Mouse (Mus musculus): ENCODE measurements around the gene Lrr1.
"Not testable (repeated sequence)": the region's sequence is repeated elsewhere in the genome, so short reads cannot be mapped to it uniquely, and the experiment has no call there.

Gene Lrr1

DNA sequence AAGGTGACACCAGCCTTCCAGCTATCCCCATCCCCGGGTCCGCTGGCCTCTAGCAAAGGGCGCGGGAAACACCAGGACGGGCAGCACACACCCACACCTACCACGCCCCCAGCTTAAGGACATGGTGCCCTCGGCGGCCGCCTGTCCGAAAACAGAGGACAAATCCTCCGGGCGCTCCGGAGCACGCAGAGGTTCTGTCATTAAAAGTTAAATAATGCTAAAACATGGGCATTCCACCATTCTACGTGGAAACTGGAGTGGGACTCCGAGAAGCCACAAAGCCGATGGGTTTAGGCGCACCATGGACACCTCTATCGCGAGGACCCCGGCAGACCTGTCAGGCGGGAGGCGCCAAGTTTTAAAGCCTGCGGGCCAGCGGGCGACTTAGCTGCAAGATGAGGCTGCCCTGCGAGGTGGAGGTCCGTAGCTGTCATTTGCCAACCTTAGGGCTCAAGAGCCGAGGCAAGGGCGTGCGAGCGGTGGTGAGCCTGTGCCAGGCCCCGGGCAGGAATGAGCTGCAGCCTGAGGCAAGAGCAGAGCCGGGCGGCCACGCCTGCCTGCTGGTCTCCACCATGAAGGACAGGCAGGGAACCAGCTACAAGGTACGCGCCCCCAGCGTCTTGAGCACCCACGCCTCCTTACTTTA lies at the start of gene Lrr1:
TSS of gene Lrr1 (plus strand) at position 354 of the 646 bp plus-strand sequence.
- peak; percentile 94 for DNase-seq (ENCODE audit: low read depth)

DNA sequence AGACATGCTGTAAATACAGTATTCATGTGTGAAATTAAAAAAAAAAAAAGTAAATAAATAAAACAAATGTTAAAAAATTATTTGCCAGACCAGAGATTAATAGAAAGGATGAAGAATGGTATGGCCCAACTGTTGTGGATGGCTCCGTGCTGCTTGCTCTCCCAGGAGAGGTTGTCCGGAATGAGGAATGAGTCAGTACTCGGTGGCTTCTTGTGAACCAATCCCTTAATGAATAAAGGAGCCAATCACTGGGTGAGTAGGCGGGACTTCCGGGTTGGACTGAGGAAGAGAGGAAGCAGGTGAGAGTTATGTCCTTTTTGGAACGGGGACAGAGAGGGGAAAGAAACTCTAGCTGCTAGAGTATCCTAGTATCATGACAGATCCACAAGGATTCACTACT lies 48.7 kb upstream of the Lrr1 start:
- DNase-seq (ENCODE audit: low read depth) = no peak

DNA sequence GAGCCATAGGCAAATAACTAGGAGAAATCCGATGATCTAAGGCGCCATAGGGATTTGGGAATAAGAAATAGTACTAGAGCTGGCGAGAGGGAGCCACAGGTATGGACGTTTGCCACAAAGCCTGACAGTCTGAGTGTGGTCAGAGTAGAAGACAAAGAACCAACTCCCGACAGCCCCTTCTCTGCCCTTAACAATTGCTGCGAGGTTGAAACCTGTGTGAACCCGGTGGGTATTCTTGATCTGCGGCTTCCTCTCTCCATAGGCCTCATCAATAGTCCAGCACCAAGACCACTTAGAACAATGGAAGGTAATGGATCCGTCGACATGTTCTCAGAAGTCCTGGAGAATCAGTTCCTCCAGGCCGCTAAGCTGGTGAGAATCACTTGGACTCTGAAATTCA lies 45.8 kb upstream of the Lrr1 start:
- DNase-seq (ENCODE audit: low read depth) = no peak

DNA sequence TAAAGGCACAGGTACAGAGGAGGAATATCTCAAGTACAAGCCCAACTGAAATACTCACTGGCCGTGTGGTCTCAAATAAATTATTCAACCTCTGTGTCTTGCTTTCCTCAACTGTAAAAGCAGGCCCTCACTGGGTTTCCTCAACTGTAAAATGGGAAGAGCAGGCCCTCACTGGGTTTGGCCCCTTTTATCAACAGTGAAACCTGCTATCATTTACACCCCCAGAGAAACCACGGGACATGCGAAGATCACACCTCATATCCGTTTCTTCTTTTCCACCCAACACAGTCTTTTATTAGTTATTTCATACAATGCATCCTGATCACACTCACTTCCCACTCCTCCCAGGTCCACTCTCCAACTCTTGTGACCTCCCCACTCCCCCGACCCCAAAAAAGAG lies 43.5 kb upstream of the Lrr1 start:
- DNase-seq (ENCODE audit: low read depth) = no peak

DNA sequence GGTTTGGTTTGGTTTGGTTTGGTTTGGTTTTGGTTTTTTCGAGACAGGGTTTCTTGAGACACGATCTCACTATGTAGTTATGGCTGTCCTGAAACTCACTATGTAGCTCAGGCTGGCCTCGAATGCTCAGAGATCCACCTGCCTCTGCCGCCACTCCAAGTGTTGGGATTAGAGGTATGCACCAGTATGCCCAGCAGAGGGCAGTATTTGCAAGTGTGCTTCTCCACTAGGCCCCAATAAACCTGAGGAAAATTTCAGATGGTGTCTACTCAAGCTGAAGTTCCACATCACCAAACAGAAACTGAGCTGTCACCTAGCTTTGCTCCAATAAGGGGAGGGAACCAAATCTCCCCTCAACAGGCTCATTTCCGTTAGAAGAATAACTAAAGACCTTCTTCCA lies 41.4 kb upstream of the Lrr1 start:
- peak; percentile 72 for DNase-seq (ENCODE audit: low read depth)

DNA sequence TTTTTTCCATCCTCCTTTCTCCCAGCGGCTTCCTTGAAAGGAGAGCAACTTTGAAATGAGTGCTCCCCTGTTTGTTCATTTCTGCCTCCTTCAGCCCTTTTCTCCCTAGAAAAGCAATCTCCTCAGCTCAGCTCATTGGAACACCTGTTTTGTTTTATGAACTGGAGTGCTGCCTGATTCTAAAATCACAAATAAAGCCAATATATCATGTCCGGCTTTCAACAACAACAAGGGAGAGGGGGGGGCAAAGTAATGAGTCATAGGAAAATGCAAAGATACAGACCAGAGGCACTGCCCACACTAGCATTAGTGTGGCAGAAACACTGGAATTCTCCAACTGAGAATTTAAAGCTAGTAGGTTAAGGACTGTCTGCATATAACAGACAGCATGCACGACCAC lies 41.0 kb upstream of the Lrr1 start:
- DNase-seq (ENCODE audit: low read depth) = no peak

DNA sequence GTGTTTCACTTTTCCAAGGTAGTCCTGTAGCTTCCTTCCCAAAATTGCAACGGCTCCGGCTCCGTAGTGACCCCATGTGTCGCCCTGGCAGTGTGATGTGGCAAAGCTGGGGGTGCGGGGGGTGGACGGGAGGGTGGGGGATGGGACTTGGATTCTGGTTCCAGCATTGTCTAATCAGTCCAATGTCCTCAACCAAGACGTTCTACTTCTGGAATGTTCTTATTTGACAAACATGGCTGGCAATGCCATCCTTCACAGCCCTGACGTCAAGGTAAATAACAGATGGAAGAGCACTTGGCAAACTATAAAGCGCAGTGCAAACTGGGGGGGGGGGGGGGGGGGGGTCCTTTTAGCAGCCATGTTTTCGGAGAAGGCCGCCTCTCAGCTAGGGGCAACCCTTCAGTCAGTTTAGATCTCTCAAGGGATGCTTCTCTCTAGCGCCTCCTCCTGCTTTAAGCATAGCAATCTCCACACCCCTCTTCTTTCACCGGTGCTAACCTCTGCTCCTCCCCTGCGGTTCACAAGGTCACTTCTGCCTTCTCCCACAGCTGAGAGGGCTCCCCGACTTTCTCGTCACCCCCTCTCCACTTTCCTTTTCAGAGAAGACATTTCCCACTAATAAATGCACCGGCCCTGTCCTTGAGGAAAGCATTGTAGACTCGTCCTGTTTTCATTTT lies 38.8 kb upstream of the Lrr1 start:
- DNase-seq (ENCODE audit: low read depth) = no peak

DNA sequence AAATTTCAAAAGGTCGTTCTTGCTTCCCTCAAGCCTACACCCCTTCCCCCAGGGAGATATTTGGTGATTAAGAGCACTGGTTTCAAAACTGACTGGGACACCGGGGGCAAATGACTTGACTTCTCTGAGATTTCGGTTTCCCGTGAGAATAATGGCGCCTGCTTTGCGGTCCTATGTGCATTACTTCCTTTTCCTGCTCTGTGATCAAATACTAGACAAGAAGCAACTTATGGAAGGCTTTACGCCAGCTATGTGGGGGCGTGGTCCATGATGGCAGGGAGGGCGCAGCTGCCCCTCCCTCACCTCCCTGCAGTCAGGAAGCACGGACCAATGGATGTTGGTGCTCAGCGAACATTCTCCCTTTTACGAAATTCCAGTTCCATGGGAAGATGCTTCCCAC lies 38.1 kb upstream of the Lrr1 start:
- peak; percentile 22 for DNase-seq (ENCODE audit: low read depth)

DNA sequence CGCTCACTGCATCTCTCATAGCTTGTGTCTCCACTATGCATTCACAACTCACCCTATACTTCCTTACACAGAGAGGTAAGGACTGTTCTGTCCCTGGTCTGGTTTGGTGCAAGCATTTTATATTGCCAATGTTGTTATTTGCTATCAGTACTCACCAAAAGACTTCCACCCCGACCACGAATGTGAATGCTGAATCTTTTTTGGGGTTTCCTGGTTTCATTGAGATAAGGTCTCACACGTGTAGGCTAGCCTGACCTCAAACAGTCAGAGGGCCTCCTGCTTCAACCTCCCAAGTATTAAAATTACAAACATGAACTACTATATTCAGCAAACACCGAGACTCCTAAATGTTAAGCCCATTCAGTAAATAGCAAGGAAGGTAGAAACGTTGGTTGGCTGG lies 37.3 kb upstream of the Lrr1 start:
- DNase-seq (ENCODE audit: low read depth) = no peak

DNA sequence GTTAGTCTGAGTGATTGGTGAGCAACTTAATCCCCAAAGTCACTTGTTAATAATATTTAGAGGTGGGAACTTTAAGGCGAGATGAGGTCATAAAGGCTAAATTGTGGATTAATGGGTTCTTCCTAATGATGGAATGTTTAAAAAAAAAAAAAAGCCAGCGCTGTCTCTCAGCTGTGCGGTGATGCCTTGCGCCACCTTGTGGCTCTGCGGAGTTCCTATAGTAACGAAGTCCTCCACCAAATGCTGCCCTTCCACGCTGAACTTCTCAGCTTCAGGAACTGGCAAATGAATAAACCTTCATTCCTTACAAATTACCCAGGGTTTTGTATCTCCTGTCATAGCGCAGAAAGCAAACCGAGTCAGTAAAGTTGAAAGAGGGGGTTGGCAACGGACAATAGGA lies 36.6 kb upstream of the Lrr1 start:
- DNase-seq (ENCODE audit: low read depth) = peak; percentile 50

DNA sequence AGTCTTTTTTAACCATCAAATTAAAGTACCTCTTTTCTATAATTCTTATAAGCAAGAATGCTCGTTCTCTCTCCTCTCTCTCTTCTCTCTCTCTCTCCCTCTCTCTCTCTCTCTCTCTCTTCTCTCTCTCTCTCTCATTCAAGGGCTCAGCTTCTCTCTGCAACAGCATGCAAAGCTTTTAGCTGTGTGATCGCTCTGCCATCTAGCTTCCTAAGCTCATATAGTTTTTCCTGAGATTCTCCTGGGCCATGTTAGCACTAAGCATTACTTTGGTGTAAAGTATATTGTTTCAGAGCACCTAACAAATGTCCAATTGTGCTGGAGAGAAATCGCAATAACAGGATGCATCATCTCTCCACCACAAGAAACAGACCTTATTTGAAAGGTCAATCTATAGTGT lies 29.4 kb upstream of the Lrr1 start:
- no peak for DNase-seq (ENCODE audit: low read depth)

DNA sequence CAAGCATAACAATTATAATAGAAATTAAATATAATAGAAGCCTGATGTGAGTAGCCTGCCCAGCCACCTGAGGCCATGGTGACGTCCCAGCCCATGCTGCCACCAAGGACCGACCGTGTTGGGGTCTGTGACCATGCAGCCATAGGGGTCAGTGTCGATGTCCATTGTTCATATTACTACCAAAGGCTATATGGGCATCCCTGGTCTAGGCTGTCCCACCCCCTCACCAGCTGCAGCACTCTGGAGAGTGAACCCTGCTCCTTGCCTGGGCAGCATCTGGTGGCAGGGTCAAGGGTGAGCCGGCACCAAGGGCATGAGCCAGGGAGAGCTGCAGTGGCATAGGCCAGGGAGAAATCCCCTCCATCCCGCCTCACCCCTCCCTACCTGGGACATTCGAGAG lies 28.8 kb upstream of the Lrr1 start:
- DNase-seq (ENCODE audit: low read depth) = no peak

DNA sequence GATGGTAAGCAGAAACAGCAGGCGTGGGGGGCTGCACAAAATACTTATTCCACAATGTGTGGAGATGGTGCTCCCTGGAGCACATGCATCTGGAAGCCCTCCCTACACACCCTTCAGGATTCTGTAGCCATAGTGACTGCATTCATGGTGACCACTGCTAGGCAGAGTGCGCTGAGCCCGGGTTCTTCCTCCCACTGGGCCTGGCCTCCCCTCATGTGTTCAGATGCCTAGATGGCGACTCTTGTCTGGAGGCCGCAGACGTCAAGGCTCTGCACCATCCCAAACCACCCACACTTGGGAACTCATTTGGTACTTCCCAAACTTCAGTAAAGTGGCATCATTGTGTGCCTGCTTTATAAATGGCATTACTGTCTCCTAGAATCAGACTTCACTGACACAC lies 25.2 kb upstream of the Lrr1 start:
- no peak for DNase-seq (ENCODE audit: low read depth)

DNA sequence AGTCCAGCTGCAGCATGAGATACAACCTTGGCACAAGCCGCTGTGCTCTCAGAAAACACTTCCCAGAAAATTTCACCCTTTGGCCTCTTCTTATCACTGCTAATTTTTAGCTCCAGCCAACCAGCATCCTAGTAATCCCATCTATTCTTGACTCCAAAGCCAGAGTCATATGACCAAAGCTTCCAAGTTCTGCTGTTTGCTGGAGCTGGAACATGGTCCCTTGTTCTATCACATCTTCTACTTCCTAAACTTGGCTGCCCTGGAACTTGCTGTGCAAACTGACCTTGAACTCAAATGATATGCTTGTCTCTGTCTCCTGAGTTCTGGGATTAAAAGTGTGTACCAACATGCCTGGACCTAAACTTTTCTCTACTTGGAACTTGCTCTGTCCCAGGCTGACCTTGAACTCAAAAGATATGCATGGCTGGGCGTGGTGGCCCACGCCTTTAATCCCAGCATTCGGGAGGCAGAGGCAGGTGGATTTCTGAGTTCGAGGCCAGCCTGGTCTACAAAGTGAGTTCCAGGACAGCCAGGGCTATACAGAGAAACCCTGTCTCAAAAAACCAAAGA lies 21.4 kb upstream of the Lrr1 start:
- DNase-seq (ENCODE audit: low read depth) = no peak

DNA sequence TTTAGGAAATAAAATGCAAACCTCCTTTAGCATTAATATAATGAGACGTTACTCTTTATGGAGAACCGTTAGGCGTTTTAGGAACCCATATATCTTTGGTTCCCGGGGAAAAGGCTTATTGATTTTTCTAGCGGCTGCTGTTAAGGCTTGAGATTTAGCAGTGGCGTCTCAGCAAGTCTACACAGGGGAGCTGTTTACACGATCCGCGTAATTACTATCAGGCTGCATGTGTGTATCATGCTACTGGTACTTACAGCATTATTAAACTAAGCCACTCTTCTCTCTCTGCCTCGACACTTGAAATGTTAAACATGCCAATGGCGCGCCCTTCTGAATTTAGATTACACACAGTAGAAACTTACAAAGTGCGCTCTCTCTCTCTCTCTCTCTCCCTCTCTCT lies 18.6 kb upstream of the Lrr1 start:
- DNase-seq (ENCODE audit: low read depth) = no peak

DNA sequence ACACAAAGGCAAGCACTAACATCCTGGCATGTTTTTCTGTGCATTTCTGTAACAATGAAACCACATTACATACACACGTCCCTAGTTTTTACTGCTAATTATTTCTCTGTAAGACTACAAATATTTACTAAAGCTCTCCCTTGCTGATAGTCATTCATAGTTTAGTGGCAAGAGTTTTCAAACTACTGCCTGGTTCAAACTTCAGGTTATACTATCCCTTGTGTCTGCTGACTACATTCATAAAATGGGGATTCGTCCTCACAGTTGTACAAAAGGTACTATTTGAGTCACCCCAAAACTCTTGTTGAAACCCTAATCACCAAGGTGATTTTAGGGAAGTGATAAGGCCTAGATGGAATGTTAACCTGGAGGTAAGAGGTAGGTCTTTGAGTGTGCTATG lies 12.7 kb upstream of the Lrr1 start:
- no peak for DNase-seq (ENCODE audit: low read depth)

DNA sequence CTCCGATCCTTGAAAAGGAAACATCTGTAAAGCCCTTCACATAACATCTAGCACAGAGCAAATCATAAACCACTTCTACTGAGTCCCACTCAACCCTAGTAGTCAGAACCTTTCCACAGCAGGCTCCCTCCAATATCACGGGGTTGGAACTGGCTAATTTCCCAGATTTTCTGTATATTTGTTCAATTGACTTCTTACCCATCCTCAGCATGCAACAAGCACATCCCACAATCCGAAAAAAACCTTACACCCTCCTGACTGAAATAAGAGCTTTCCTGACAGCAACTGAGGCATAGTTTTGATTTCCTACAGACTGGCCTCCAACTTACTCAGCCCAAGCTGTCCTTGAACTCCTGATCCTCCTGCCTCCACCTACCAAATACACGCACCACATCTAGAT lies 12.2 kb upstream of the Lrr1 start:
- no peak for DNase-seq (ENCODE audit: low read depth)

DNA sequence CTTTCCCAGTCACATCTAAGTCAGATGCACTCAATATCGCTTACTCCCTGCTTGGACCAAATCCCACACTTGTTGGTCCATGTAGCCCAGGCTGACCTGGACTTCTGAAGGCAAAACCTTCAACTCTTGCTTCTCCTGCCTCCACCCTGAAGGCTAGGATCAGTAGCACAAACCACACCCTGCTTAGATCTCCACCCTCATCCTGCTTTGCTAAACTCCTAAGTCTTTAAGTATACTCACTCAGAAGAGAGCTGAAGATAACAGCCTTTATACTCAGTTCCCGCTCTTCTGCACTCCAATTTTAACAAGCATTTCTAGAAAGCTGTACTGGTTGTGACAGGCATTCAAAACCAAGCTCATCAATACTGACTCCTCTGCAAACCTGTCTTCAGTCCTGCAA lies 11.5 kb upstream of the Lrr1 start:
- DNase-seq (ENCODE audit: low read depth) = no peak

DNA sequence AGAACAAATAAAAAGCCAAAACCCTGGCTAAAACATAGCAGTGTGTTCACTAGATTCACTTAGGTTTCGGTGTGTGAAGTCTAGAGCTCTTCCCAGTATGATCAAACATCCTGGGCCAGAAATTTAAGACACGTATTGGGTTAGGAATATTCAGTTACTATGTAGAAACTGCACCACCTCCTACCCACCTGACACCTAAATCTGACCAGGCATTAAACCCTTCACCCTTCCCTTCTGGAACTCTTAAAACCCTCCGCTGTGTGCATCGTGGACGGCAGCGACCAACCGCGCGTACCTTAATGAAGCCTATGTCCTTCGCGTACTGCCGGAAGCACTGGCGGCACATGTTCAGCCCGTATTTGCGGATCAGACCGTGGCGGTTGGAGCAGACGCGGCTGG lies 10.2 kb upstream of the Lrr1 start:
- no peak for DNase-seq (ENCODE audit: low read depth)

DNA sequence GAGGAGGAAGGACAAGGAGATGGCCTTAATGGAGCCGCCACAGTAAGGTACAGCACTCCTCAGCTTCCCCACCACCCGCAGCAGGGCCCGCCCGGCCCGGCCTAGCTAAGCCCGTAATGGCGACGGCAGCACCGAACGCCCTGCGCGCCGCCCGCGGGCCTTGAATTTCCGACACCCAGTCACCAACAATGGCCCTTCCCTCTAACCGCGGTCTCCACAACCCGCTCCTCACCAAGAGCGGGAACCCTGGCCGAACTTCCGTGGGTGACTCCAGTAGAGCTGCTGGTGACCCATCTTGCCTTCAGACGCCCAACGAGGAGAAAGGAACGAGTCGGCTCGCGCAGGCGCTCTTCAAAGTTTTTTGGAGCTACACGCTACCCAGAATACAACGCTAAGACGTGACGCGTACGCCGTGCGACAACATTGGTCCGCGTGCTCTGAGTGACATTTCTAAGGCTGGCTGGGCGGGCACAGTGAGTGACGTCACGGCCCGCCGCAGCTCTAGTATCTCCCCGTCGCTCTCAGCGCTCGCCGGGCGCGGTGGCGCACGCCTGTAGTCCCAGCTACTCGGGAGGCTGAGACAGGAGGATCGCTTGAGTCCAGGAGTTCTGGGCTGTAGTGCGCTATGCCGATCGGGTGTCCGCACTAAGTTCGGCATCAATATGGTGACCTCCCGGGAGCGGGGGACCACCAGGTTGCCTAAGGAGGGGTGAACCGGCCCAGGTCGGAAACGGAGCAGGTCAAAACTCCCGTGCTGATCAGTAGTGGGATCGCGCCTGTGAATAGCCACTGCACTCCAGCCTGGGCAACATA lies 9.6 kb upstream of the Lrr1 start, which contains the start of gene Rps29:
TSS of gene Rps29 (minus strand) at position 422 of the 813 bp plus-strand sequence.
- DNase-seq (ENCODE audit: low read depth) = peak; percentile 100

DNA sequence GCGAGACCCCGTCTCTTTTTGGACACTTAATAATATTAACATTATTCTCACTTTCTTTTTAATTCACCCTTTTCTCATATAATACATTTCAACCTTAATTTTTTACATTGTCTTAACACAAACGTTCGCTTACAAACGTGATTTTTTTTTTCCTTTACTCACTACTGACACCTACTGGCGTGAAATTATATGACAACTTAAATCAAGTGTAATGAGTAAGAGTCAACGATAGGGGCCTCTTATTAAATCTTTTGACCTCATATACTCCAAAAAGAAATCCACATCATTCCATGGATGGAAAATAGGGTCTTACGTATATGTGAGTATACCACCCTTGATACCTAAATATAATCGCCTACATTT lies 9.1 kb upstream of the Lrr1 start:
- peak; percentile 97 for DNase-seq (ENCODE audit: low read depth)

DNA sequence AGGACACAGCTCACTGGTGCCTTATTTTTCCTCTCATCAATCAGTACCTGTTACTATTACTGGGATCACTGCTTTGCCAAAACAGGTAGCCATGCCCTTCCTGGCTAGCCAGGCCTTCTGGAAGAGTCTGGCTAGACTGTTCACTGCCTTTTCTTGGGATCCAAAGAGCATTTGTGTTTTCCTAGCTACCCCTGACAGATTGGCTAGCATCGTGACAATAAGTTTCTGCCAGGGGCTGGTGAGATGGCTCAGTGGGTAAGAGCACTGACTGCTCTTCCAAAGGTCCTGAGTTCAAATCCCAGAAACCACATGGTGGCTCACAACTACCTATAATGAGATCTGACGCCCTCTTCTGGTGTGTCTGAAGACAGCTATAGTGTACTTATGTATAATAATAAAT lies 7.9 kb upstream of the Lrr1 start:
- not testable (repeated sequence) for DNase-seq (ENCODE audit: low read depth)

DNA sequence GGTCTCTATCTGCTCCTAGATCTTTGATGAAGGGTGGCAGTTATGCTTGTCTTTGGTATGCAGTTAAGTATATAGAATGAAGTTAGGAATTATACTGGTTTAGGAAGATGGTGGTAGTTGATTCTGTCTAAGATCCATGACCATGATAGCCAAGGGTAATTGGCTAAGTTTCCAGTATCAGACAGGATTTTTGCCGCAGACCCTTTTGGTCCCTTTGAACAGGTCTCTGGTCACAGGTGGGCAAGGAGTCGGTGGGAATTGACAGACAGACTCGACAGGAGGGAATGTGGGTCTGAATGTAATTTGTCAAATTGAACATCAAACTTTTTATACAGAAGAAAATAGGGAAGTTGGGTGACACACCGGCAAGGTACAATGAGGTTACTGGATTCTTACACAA lies 5.0 kb upstream of the Lrr1 start:
- DNase-seq (ENCODE audit: low read depth) = not testable (repeated sequence)

Measured in naive thymus-derived CD4-positive, alpha-beta T cell, adult 2 months (primary cell).